Mouse (Mus musculus) CH12.LX (cell line): Measurements from ENCODE around the gene Tmem199. TPM values are rescaled to one million over a fixed set of nuclear protein-coding genes. Genes with fewer than 3 reads are reported as not detected.
A peak's percentile ranks its signal among the peaks of the same experiment; 100 is the strongest.

Experiments used
- DNase-seq: peaks from one replicate; pipeline ENCODE4 v3.0.0-alpha.2; 2013; ENCODE audit errors: extremely low read depth
- H3K27ac ChIP-seq: 2 replicates; pipeline ENCODE4 v1.5.1; 2012; ENCODE audit warnings: low read depth, mild to moderate bottlenecking, control low read depth, moderate library complexity; ENCODE audit not compliant: insufficient read depth
- H3K27me3 ChIP-seq: replicated peaks from 2 replicates; pipeline ENCODE3; 2012; ENCODE audit warnings: inconsistent platforms
- H3K36me3 ChIP-seq, 2 experiments: replicated peaks in 1 of 2; 2 replicates each; pipeline versions ENCODE3 to v1.6.1; 2012; ENCODE audit warnings: inconsistent platforms in 1 of 2, low read length in 1 of 2, mild to moderate bottlenecking in 1 of 2, mixed read lengths in 1 of 2, moderate library complexity in 1 of 2; ENCODE audit not compliant: control insufficient read depth in 1 of 2, insufficient read depth in 1 of 2
- H3K4me1 ChIP-seq, 2 experiments: 2 replicates each; pipeline ENCODE4 v1.6.1; 2012; ENCODE audit warnings: inconsistent platforms in 1 of 2, moderate library complexity in 1 of 2; ENCODE audit not compliant: insufficient read depth in 2 of 2, control insufficient read depth in 1 of 2
- H3K4me2 ChIP-seq: 2 replicates; pipeline ENCODE4 v1.6.1; 2012; ENCODE audit warnings: low read depth, mild to moderate bottlenecking, control low read depth; ENCODE audit not compliant: poor library complexity, insufficient read depth, severe bottlenecking
- H3K4me3 ChIP-seq, 3 experiments: fragments of 150-350 bp in 1 of 3; sonication (generic) in 1 of 3; replicated peaks in 1 of 3; 2 replicates each; pipeline versions ENCODE3 to v1.5.1; 2011 to 2012; ENCODE audit warnings: low read depth in 2 of 3, low read length in 2 of 3, mild to moderate bottlenecking in 2 of 3, moderate library complexity in 2 of 3, control low read depth in 1 of 3, improper control_type of control experiment in 1 of 3, inconsistent platforms in 1 of 3, mixed read lengths in 1 of 3; ENCODE audit not compliant: poor library complexity in 1 of 3
- H3K79me2 ChIP-seq: replicated peaks from 2 replicates; pipeline ENCODE4 v1.6.1; 2012; ENCODE audit warnings: mild to moderate bottlenecking, moderate library complexity; ENCODE audit not compliant: control insufficient read depth, poor library complexity, insufficient read depth, severe bottlenecking; ENCODE audit errors: extremely low read depth
- H3K9ac ChIP-seq: 2 replicates; pipeline ENCODE4 v1.6.1; 2012; ENCODE audit warnings: low read depth, mild to moderate bottlenecking, control low read depth, moderate library complexity; ENCODE audit not compliant: insufficient read depth
- H3K9me3 ChIP-seq: replicated peaks from 2 replicates; pipeline ENCODE3; 2012; ENCODE audit warnings: low read length, inconsistent platforms, mixed read lengths
- BHLHE40 ChIP-seq: IDR thresholded peaks from 2 replicates; pipeline ENCODE4 v1.6.1; 2011; ENCODE audit warnings: mild to moderate bottlenecking, low read depth, low read length, improper control_type of control experiment
- CHD2 ChIP-seq: IDR thresholded peaks from 2 replicates; pipeline ENCODE4 v1.6.1; 2011; ENCODE audit warnings: low read length, improper control_type of control experiment
- E2F4 ChIP-seq: IDR thresholded peaks from 2 replicates; pipeline ENCODE4 v1.6.1; 2011; ENCODE audit warnings: low read depth, low read length, improper control_type of control experiment; ENCODE audit not compliant: insufficient replicate concordance
- ELF1 ChIP-seq: IDR thresholded peaks from 2 replicates; pipeline ENCODE4 v1.6.1; 2014; ENCODE audit warnings: low read depth, mild to moderate bottlenecking, inconsistent platforms, low read length, improper control_type of control experiment
- HCFC1 ChIP-seq: IDR thresholded peaks from 2 replicates; pipeline ENCODE4 v1.6.1; 2012; ENCODE audit warnings: low read depth, mild to moderate bottlenecking, inconsistent platforms, low read length, improper control_type of control experiment
- IRF4 ChIP-seq: IDR thresholded peaks from 2 replicates; pipeline ENCODE4 v1.6.1; 2014; ENCODE audit warnings: low read depth, mild to moderate bottlenecking, inconsistent platforms, low read length, improper control_type of control experiment
- JUN ChIP-seq: IDR thresholded peaks from 2 replicates; pipeline ENCODE4 v1.6.1; 2011; ENCODE audit warnings: low read depth, mild to moderate bottlenecking, low read length, improper control_type of control experiment, moderate library complexity; ENCODE audit not compliant: insufficient read depth
- MEF2A ChIP-seq: IDR thresholded peaks from 2 replicates; pipeline ENCODE4 v1.6.1; 2014; ENCODE audit warnings: low read depth, mild to moderate bottlenecking, inconsistent platforms, low read length, improper control_type of control experiment, borderline replicate concordance
- MYC ChIP-seq: IDR thresholded peaks from 2 replicates; pipeline ENCODE4 v1.6.1; 2011; ENCODE audit warnings: low read depth, mild to moderate bottlenecking, improper control_type of control experiment, low read length
- NELFE ChIP-seq: IDR thresholded peaks from 2 replicates; pipeline ENCODE4 v1.6.1; 2011; ENCODE audit warnings: low read depth, low read length, improper control_type of control experiment
- POLR2A ChIP-seq: IDR thresholded peaks from 2 replicates; pipeline ENCODE4 v1.6.1; 2011; ENCODE audit warnings: low read depth, mild to moderate bottlenecking, improper control_type of control experiment, low read length
- POLR2AphosphoS2 ChIP-seq: IDR thresholded peaks from 2 replicates; pipeline ENCODE4 v1.6.1; 2011; ENCODE audit warnings: low read depth, low read length, improper control_type of control experiment
- RAD21 ChIP-seq: IDR thresholded peaks from 2 replicates; pipeline ENCODE4 v1.6.1; 2011; ENCODE audit warnings: low read depth, mild to moderate bottlenecking, low read length, improper control_type of control experiment, moderate library complexity
- ZC3H11A ChIP-seq: IDR thresholded peaks from 2 replicates; pipeline ENCODE4 v1.6.1; 2012; ENCODE audit warnings: low read depth, mild to moderate bottlenecking, inconsistent platforms, low read length, improper control_type of control experiment
- ZKSCAN1 ChIP-seq: IDR thresholded peaks from 2 replicates; pipeline ENCODE4 v1.6.1; 2012; ENCODE audit warnings: low read depth, inconsistent platforms, low read length, improper control_type of control experiment, borderline replicate concordance
- ZMIZ1 ChIP-seq: IDR thresholded peaks from 2 replicates; pipeline ENCODE4 v1.6.1; 2012; ENCODE audit warnings: low read depth, mild to moderate bottlenecking, inconsistent platforms, low read length, improper control_type of control experiment
- dilution Hi-C: fragments of 300-500 bp; cut with MboI; formaldehyde crosslinking; loops from 2 replicates; pipeline ENCODE4 v1.14.3; 2020; ENCODE audit warnings: low sequenced_read_pairs; ENCODE audit not compliant: extremely low pct_unique_long_range_greater_than_20kb, extremely low pct_ligation_motif_present
- in situ Hi-C: fragments of 300-500 bp; cut with MboI; formaldehyde crosslinking; loops from 3 replicates; pipeline ENCODE4 v1.14.3; 2019; ENCODE audit warnings: low sequenced_read_pairs, low pct_ligation_motif_present, low pct_unique_long_range_greater_than_20kb, mixed read lengths
- polyA plus RNA-seq: library from polyadenylated mRNA; unstranded; fragments of >175 nt; gene quantifications from 2 replicates; pipeline ENCODE4 v1.2.1, GENCODE M21; 2012; ENCODE audit warnings: low read depth; ENCODE audit not compliant: insufficient read length
- total RNA-seq, 2 experiments: library from RNA; depleted of rRNA; stranded (reverse); fragments of 300-350 nt in 1 of 2; fragments of >200 nt in 1 of 2; gene quantifications; 2 replicates each; pipeline ENCODE4 v1.2.3; 2012 to 2014

Gene Tmem199
- total and polyA plus RNA-seq, 3 experiments: 67.3 to 109 (median 80.4) TPM

DNA sequence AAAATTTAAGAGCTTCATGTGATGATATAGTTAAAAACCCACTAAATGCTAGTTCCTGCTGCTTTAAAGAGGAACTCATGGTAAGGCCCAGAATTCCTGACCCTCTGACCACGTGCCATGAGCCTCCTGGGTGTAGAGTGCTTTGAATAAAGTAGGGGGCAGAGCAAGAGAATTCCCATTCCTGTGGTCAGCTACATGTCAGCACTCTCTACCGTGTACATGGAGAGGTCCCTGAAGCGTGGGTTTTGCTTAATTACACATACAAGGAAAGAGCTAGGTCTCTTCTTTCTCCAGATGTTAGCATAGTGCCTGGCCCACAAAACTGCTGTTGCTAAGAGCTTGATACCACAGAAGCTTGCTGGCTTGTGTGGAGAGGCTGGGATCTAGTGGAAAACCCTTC lies 6.5 kb downstream of the Tmem199 start:
- H3K36me3 ChIP-seq: peaks cover 41 to 73% of the 10 kb centered on the region in 2 experiments
- TF ChIP-seq POLR2A (0 out of 2 replicates have a peak, but pooled peaks have one; percentile 7), ZKSCAN1 (no peak), CHD2 (no peak), ZMIZ1 (no peak), BHLHE40 (no peak), POLR2AphosphoS2 (0 out of 2 replicates have a peak, but pooled peaks have one; percentile 18), MEF2A (no peak)
- H3K9ac ChIP-seq: no peak overlapping the region
- no peak for DNase-seq
- no peaks in the 10 kb centered on the region for H3K79me2 ChIP-seq
- H3K9me3 ChIP-seq: no peaks in the 10 kb centered on the region
- H3K4me1 ChIP-seq: no peaks in the 10 kb centered on the region; a peak in 1 of 4 replicates
- in situ Hi-C loops (no loop called here), dilution Hi-C loops (no loop called here)
- peaks cover 3% of the 10 kb centered on the region for H3K27me3 ChIP-seq
- H3K4me3 ChIP-seq: no peak overlapping the region
- no peak overlapping the region for H3K27ac ChIP-seq
- no peak overlapping the region for H3K4me2 ChIP-seq

GRCm38 (mm10) chr11:78502909-78503650 lies 8.9 kb downstream of the Tmem199 start, which contains the start of gene Sebox:
Gene Sebox, plus strand, starts transcription at chr11:78503447.
- Histone ChIP-seq H3K4me3 (no peak within 1 kb of the TSS), H3K79me2 (no peaks in the 10 kb centered on the region), H3K9ac (no peak within 1 kb of the TSS), H3K27me3 (peaks cover 16% of the 10 kb centered on the region), H3K4me2 (no peak within 1 kb of the TSS), H3K9me3 (no peaks in the 10 kb centered on the region), H3K27ac (no peak within 1 kb of the TSS)
- in situ Hi-C loops: no loop called here
- no peak for DNase-seq
- TF ChIP-seq ELF1: no peak
- TF ChIP-seq JUN: no peak
- TF ChIP-seq NELFE: no peak
- TF ChIP-seq CHD2: no peak
- TF ChIP-seq MYC: no peak
- no peak for TF ChIP-seq E2F4
- no peak for TF ChIP-seq RAD21
- TF ChIP-seq ZC3H11A: no peak
- TF ChIP-seq IRF4: no peak
- no peak for TF ChIP-seq HCFC1
- TF ChIP-seq, all 38 proteins: peak for 0
- H3K36me3 ChIP-seq: peaks cover 25 to 53% of the 10 kb centered on the region in 2 experiments
- dilution Hi-C loops: no loop called here
- H3K4me1 ChIP-seq: peaks cover 0 to 3% of the 10 kb centered on the region in 2 experiments; a peak in 1 of 4 replicates
